Mouse (Mus musculus) intestine, embryonic 14.5 days (tissue): ENCODE measurements around the gene Txn2. TPM values are rescaled to one million over a fixed set of nuclear protein-coding genes. Genes with fewer than 3 reads are reported as not detected.

Experiments
- polyA plus RNA-seq: library from polyadenylated mRNA; unstranded; fragments of >200 nt; fragmentation: Nextera tagmentation; extraction: Ambion mirVana; gene quantifications from 2 replicates; pipeline ENCODE4 v1.2.1, GENCODE M21; 2014

Txn2 gene
- polyA plus RNA-seq, 1 experiment from 2014 or later: 325 TPM

Other genes starting within 250 kb of the Txn2 start
- gene Apol7e, start 230.1 kb downstream of the Txn2 start, polyA plus RNA-seq: 0.15 and 0.46 TPM in 2 replicates
- 0.26 and 0.32 TPM in 2 replicates for gene Apol9b, start 200.0 kb downstream of the Txn2 start, polyA plus RNA-seq
- gene Apol8, start 172.0 kb downstream of the Txn2 start, polyA plus RNA-seq: not detected in 2 replicates
- 67.9 and 72.2 TPM in 2 replicates for gene Myh9, start 86.8 kb downstream of the Txn2 start, polyA plus RNA-seq
- 4.6 and 4.7 TPM in 2 replicates for gene Foxred2, start 27.7 kb upstream of the Txn2 start, polyA plus RNA-seq
- 224 and 235 TPM in 2 replicates for gene Eif3d, start 41.8 kb upstream of the Txn2 start, polyA plus RNA-seq
- gene Cacng2, start 191.0 kb upstream of the Txn2 start, polyA plus RNA-seq: 0.07 and 0.15 TPM in 2 replicates
- gene Ift27, start 245.1 kb upstream of the Txn2 start, polyA plus RNA-seq: 82.9 and 83.3 TPM in 2 replicates